Mouse (Mus musculus) hematopoietic stem cell, adult 5-6 weeks (primary cell): Measurements from ENCODE around the gene H2-Eb1. TPM values are rescaled to one million over a fixed set of nuclear protein-coding genes. Genes with fewer than 3 reads are reported as not detected.
A peak's percentile ranks its signal among the peaks of the same experiment; 100 is the strongest.
"Not testable (repeated sequence)": the region's sequence is repeated elsewhere in the genome, so short reads cannot be mapped to it uniquely, and the experiment has no call there.

ENCODE experiments used
- ATAC-seq, 2 experiments: fragments of 125-278 bp in 1 of 2; replicated peaks in 1 of 2; 2 replicates each; pipeline ENCODE4 v1.8.0; 2016 to 2017; ENCODE audit warnings: inconsistent platforms in 2 of 2, mild to moderate bottlenecking in 2 of 2, moderate number of reproducible peaks in 2 of 2, low read depth in 1 of 2, moderate TSS enrichment in 1 of 2; ENCODE audit not compliant: low FRiP score in 2 of 2, poor library complexity in 2 of 2, severe bottlenecking in 2 of 2, insufficient read depth in 1 of 2, low TSS enrichment in 1 of 2
- total RNA-seq: library from RNA; stranded (forward); fragments of 172-1452, 232-1000 nt; gene quantifications from 2 replicates; pipeline ENCODE4 v1.2.3, GENCODE M21; 2017

Gene H2-Eb1
- total RNA-seq, 1 experiment from 2014 or later = 64.4 TPM

DNA sequence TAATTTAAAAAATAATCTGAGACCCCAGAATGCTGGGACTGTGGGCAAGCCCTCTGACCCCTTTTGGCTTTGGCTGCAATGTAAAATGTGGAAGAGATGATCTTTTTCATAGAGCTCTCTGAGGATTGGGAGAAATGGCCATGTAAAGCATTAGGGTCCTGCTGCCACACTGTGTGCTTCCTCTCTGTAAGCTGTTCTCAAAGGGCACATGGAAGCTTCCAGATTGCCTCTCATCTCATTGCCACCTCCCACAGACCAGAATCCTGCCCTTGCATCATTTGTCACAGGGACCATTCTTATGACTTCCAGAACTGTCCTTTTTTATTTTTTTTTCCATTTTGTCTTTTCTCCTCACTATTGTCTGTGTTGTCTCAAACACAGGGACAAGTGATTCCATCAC is 1.5 kb downstream of the H2-Eb1 start:
- ATAC-seq = no peak

DNA sequence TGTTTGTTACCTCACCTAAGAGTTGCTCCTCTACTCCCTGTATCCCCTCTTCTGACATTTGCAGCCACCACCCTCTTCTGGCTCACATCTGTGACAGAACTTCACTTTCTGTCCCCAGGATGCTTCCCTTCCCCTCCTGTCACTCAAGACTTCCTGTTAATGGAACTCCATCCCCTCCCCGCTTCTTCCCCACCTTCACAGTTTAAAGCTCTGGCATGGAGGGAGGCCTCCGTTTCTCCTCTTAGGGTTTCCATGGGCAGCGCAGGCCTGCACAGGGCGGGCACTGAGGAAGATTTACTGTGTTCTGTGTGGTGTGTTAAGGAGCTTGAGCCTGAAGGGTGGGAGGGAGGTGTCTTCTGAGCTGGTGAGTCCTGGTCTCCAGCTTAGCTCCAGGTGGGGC is 2.5 kb downstream of the H2-Eb1 start:
- ATAC-seq = no peak

DNA sequence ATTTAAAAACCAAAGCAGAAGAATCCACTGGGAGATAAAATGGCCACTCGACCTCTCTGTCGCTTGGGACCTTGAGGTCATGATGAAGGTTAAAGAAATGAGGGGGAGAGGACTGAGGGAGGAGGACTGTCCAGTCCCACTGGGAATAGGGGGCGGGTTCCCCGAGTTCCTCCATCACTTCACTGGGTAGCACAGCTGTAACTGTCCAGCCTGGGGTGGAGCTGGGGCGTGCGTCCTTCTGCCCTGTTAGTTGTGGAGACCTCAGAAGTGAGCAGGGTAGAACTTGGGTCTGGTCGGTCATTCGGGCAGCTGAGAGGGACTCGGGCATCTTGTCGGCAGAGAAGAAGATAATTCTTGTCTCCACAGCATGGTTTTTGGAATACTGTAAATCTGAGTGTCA is 3.6 kb downstream of the H2-Eb1 start:
- no peak for ATAC-seq

DNA sequence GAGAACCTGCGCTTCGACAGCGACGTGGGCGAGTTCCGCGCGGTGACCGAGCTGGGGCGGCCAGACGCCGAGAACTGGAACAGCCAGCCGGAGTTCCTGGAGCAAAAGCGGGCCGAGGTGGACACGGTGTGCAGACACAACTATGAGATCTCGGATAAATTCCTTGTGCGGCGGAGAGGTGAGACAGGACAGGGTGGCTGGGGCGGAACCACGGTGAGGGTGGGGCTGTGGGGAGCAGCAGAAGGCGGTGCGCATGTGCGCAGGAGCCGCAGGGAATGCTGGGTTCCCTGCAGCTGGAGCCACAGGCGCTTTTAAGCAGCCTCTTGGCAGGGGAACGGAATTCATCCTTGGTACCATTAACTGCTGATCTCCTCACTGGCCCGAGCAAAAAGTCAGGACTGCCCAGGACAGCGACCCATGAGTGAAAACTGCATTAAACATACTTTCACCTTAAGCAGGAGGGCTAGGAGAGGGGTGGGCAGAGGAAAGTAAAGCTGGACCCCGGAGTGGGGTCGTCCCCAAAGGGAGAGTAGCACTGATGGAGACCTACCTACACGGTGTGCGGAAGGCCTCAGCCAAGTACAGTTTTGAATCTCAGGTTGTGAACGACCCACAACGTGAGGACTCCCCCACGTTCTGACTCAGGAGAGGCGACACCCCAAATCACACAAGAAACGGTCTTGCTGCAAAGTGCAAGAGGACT is 4.2 kb downstream of the H2-Eb1 start:
- ATAC-seq = peak; percentile 27 to 56; a peak in 3 of 4 replicates

DNA sequence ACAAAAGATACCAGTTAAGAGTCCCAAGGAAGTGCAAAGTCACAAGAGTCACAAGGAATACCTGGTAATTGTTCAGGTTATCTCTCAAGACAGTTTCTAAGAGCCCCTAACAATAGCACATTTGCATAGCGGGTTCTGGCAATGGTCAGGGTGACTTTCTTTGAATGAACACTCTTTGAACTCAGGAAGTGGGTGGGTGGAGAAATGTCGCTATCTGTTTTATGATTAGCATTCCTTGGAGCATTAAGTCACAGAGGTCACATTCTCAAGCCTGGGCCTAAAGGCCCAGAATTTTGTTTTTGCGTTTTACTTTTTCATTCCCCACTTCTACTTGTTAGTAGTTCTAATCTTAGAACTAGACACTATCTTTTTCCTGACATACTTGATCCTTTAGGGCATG is 4.9 kb downstream of the H2-Eb1 start:
- ATAC-seq = not testable (repeated sequence)

DNA sequence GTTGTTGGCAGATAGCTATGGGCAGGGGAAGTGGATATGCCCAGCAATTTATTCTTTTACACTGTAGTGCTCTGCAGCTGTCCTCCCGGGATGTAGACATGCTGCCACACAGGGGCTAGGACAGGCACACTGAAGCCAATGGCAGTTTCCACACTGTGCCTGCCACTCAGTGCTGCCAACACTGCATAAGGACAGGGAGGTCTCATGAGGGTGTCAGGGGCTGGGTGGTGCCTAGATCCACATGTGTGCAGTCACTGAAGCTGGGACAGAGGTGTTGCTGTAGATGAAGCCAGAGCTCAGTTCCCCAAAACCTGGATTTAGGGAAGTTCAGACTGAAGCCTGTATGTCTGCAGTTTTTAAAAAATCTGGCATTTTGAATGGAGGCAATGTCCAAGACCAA is 6.5 kb downstream of the H2-Eb1 start:
- ATAC-seq = 0 out of 4 replicates have a peak, but pooled peaks of 1 of the 2 experiments have one; percentile 34

DNA sequence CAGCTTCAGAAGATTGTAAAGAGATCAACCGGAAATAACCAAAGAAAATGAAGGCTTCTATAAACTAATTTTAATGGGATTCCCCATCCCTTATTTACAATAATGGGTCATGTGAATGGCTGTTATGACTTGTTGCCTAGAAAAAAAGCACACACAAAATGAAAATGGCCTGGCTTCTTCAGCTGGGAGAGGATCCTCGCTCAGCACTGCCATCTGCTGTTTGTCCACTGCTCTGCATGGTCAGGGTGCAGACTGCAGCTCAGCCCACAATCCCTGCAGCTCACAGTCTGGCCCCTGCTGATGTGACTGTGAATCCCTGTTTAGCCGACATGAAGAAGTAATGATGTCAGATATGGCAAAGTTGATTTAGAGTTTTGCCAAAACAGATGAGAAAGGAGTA is 7.7 kb downstream of the H2-Eb1 start:
- ATAC-seq = peak; percentile 79 to 81

DNA sequence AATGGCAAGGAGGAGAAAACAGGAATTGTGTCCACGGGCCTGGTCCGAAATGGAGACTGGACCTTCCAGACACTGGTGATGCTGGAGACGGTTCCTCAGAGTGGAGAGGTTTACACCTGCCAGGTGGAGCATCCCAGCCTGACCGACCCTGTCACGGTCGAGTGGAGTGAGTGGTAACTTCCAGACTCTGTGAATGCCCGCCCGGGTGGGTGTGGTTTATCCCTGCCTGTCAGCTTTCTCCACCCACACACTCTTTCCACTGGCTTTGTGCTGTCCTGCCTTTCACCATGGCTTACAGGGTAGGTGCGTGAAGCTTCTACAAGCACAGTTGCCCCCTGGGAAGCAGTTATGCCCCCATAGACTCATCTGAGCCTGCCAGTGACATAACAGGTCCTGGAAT is 8.6 kb downstream of the H2-Eb1 start:
- no peak for ATAC-seq

DNA sequence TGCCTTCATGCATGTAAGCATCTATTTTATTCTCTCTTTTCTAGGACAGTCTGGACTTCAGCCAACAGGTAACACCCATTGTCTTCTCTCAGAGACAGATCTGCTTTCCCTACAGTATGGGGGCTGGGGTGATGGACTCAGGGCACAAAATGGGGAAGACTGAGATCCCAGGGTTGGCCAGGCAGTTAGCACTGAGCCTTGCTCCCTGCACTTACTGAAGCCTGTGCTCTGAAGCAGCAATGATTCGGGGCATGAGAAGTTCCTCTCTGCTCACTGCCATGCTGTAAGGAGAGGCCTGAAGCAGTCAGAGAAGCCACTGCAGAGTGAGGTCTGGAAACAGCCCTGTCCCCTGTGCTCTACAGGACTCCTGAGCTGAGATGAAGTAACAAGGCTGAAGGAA is 9.8 kb downstream of the H2-Eb1 start:
- no peak for ATAC-seq

DNA sequence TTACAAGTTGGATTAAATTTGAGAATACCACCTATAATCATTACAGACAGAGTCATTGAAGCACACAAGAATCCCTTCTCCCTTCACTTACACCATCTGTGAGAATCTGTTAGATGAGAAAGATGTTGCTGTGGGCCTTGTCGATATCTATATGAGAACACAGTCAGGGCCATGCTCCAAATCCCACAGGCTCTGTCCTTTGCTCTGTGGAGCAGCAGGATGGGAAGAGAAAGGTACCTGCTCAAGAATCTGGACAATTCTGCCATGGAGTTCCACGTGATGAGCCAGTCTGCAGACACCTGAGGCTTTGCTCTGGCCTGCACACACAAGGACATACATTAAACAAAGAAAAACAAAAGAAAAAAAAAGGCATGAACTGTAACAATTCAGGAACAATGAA is 11.0 kb downstream of the H2-Eb1 start:
- no peak for ATAC-seq

DNA sequence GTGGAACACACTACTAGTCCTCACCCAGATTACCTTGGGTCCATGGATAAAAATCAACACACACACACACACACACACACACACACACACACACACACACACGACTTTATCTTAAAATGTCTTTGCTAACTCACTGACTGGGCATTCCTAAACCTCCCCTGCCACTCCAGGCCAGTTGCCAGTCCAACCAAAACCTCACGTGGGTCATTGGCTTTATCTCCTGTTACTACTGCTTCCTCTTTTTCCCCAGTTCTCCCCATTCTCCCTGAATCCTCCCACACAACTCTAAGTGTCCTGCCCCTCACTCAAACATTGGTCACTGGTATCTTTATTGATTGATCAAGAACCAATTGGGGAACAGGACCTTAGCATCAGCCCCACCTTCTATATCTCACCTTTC is 11.6 kb downstream of the H2-Eb1 start:
- no peak for ATAC-seq

DNA sequence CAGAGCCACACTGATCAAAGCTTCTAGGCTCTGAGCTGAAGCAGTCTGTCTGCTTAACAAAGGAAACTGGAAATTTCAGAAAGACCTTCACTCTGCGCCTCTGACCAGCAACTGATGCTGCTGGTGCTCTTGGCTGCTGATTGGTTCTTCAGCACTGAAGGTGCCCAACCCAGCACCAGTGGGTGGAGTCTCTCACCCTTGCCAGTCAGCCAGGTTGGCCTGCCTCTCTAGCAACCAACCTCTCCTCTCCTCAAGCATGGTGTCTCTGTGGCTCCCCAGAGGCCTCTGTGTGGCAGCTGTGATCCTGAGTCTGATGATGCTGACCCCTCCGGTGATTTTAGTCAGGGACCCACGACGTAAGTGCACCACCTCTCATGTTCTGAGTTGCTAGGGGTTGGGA is 19.8 kb downstream of the H2-Eb1 start, which contains the start of gene H2-Eb2:
Gene H2-Eb2 (plus strand): TSS at position 230 of the 400 bp plus-strand sequence.
- peak; percentile 33 to 45; a peak in 2 of 4 replicates for ATAC-seq

DNA sequence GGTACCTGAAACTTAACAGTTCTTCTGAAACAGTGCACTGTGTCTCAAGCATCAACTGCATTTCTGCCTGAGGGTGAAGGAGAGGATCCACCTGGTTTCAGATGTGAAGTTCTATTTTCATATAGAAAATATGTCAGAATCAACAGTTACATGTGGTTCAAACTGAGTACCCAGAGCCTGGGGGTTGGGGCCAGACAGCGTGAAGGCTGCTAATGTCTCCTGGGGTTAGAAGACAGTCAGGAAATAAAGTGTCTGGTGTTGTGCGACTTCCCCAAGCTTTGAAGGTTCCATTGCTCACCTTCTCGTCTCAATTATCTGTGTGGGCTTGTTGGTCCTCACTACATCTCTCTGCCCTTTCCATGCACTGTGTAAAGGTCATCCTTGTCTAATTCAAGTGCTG is 20.7 kb downstream of the H2-Eb1 start:
- no peak for ATAC-seq

DNA sequence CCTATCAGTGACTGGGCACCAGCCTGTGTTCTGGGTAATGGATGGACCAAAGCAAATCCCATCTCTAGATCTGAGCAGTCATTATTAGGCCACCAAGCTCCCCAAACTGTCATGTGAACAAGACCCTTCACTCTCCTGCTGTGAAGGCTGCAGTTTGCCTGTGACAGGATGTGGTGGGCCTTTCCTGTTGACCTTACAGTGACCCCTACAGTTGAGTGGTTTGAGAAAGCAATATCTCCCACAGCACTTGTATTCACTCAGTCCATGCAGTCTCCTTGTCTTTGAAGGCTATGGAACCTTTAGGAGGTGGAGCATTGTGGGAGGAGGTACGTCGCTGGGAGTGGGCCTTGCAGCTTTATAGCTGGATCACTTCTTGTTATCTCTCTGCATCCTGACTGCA is 24.1 kb downstream of the H2-Eb1 start:
- peak in 1 of 2 experiments; percentile 46; a peak in 1 of 4 replicates for ATAC-seq

DNA sequence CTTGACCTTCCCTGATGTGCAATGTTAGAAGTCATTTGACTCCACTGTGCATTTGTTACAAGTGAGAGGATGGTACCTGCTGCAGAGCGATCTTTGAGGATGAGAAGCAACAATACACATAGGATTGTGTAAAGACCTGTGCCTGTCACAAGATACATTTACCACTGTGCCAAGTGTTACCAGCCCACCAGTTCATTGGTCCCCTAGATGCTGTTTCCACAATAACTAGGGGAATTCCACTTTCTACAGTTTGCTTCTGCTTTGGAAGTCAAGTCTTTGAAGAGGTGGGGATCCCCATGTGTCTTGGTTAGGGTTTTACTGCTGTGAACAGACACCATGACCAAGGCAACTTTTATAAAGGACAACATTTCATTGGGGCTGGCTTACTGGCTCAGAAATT is 25.5 kb downstream of the H2-Eb1 start:
- no peak for ATAC-seq

DNA sequence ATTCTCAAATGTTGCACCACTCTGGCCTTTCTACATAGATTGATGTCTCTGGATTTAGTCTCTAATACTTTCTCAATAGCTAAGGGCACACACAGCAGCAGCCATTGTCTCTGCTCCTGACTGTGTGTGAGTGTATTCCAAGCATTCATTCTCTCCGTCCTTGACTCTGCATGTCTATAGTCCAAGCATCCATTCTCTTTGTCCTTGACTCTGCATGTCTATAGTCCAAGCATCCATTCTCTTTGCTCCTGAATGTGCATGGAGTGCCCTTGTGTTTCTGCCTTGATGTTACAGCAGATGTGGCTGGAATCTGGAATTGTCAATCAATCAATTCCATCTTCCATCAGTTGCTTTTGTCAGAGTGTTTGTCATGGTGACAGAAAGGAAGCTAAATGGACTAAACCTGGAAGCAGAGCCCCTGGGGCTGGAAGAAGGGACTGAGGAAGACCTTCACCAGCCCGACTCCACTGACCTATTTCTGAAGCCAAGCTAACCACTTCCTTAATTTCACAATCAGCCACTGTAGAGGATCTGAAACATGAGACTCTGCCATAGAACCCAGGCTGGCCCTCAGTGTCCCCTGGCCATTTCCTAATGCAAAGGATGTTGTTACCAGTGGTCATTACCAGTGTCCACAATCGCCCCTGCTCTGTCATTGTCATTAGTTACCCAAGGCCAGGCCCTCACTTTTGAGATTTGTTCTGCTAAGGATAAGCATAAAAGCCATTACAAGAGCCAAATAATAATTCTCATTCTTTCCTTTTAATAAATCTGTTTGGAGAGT is 35.1 kb downstream of the H2-Eb1 start:
- ATAC-seq = peak; percentile 84 to 89

DNA sequence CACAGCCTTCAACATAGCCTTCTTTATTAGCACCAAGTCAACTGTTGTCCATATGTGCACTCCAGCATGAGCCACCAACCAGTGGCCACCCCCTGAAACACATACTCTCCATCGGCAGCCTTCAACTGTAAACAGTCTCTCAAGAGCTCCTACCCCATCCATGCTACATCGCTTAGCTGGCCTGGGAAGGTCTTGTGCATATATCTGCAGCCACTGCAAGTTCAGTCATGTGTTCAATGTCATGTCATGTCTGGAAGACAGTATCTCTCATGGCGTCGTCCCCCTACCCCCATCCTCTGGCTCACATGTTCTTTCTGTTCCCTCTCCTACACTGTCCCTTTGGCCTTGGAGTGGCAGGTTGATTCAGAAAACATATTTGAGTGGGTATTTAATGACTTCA is 39.2 kb downstream of the H2-Eb1 start:
- no peak for ATAC-seq

DNA sequence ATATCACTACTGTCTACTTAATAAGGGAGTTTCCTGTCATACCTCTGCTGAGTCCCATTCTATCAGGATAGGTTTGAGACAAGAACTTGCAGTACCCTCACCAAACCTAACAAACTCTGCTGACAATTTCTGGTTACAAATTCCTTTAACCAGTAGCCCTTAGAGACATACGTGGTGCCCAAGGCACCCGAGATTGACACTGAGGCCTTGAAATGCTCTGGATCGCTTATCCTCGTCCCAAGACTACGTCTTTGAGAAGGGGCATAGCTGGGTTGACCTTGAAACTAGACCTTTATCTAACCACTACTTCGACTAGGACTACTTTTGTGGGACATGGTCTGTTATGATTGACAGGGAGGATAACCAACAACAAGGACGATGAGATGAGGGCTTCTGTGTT is 39.8 kb downstream of the H2-Eb1 start:
- no peak for ATAC-seq

DNA sequence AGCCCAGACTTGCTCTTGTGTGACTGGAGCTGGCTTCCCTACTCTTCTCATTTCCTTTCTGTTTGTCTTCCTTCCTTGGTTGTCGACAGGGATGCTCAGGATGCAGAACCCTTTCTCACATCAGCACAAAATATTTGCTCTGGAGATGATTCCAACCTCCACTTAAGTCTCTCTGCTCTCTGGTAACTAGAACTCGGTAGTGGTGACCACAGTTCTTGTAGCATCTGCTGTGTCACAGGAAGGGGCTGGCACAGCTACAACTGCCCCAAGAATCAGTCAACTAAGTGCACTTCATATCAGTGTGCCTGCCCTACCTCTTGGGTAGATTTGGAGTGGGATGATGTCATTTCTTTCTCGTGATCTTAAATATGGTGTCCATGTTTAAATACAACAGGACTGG is 40.4 kb downstream of the H2-Eb1 start:
- ATAC-seq = peak; percentile 55 to 57; a peak in 2 of 4 replicates
